ENCODE assay signal across 8 mouse cellular contexts in the genomic region with DNA sequence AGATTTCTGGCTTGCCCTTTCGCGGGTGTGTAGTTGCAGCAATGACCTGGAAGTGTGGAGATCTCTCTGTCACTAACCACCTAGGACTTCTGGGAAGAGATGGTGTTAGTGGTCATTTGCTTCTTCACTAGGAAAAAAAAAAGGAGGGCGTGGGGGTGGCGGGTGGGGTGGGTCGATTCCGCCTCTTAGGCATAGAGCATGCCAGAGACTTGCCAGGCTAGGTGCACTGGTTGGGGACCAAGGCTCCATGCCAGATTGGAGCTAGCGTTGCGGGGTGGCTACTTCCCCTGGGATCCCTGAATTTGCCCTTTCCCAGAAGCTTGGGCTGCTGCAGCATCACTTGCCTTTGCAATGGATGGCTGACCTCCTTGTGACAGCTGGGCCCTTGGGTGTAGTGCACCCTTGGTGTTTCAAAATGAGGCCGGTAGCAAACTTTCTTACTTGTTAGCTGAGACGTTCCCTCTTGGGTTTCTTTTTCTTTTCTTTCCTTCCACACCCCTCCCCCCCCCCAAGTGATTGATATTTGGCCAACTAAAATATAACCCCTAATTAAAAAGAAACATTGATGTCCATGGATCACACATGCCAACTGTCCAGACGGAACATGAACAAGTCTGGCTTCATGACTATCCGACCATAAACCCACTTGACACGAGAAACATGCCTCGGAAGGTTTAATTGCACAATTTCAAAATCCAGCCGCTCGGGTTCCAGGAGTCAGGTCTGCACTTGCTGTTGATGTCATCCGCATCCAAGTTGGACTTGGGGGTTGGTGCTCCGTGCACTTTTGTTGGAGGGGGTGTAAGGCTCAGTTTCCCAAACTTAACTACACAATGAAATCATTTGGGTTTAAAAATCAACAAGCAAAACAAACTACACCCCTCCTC. TPM values are rescaled to one million over a fixed set of nuclear protein-coding genes. Genes with fewer than 3 reads are reported as not detected.
A peak's percentile ranks its signal among the peaks of the same experiment; 100 is the strongest.
DNase-seq lines count a peak whose midpoint lies in the region; ATAC-seq and TF ChIP-seq lines count a peak whose summit lies in the region.

No protein-coding gene starts in this region.

- H3K9ac ChIP-seq in forebrain, embryonic 13.5 days = no peak overlapping the region; the same call in 1 of the 2 replicates
- peak overlapping the region; percentile 60 for H3K9ac ChIP-seq in midbrain, embryonic 16.5 days (ENCODE audit: low read depth, low read length)

- H3K27me3 ChIP-seq in forebrain, embryonic 13.5 days = peaks cover 47% of the 10 kb centered on the region
- H3K27me3 ChIP-seq in midbrain, embryonic 16.5 days (ENCODE audit: control insufficient read depth, insufficient read depth, low read depth, low read length) = peaks cover 29% of the 10 kb centered on the region

- H3K4me3 ChIP-seq in lung, adult 2 months (replicated peaks; ENCODE audit: extremely low read depth, low read depth, low read length) = peak overlapping the region; percentile 59
- H3K4me3 ChIP-seq in forebrain, embryonic 13.5 days = peak overlapping the region; percentile 54
- H3K4me3 ChIP-seq in midbrain, embryonic 16.5 days (ENCODE audit: low read depth, low read length) = peak overlapping the region; percentile 51

- no peaks in the 10 kb centered on the region for H3K4me1 ChIP-seq in lung, adult 2 months (ENCODE audit: control insufficient read depth, insufficient read depth, low read length)
- H3K4me1 ChIP-seq in forebrain, embryonic 13.5 days = peaks cover 15% of the 10 kb centered on the region
- peaks cover 7% of the 10 kb centered on the region; the same call in 1 of the 2 replicates for H3K4me1 ChIP-seq in midbrain, embryonic 16.5 days (ENCODE audit: control insufficient read depth, insufficient read depth, low read length)

- 20% methylated on average over 18 of the region's 18 CpGs for WGBS in lung, adult 2 months
- WGBS in forebrain, embryonic 13.5 days = 42% methylated on average over 18 of the region's 18 CpGs
- WGBS in midbrain, embryonic 16.5 days = 37% methylated on average over 18 of the region's 18 CpGs

- H3K9me3 ChIP-seq in forebrain, embryonic 13.5 days (replicated peaks) = no peaks in the 10 kb centered on the region
- H3K9me3 ChIP-seq in midbrain, embryonic 16.5 days (replicated peaks; ENCODE audit: control insufficient read depth, low read length, poor library complexity, severe bottlenecking) = no peaks in the 10 kb centered on the region

- H3K27ac ChIP-seq in forebrain, embryonic 13.5 days = no peak overlapping the region
- no peak overlapping the region for H3K27ac ChIP-seq in midbrain, embryonic 16.5 days (ENCODE audit: low read length)

- H3K4me2 ChIP-seq in forebrain, embryonic 13.5 days = peak overlapping the region; percentile 96
- H3K4me2 ChIP-seq in midbrain, embryonic 16.5 days (ENCODE audit: low read length) = peak overlapping the region; percentile 97

- no peak for TF ChIP-seq POLR2A in lung, adult 2 months (IDR thresholded peaks at IDR 0.05; ENCODE audit: borderline replicate concordance, extremely low read depth, low read depth, low read length)

- no peak for ATAC-seq in forebrain, embryonic 13.5 days
- ATAC-seq in midbrain, embryonic 16.5 days = no peak

- H3K36me3 ChIP-seq in forebrain, embryonic 13.5 days (ENCODE audit: poor library complexity, severe bottlenecking) = no peaks in the 10 kb centered on the region
- no peaks in the 10 kb centered on the region for H3K36me3 ChIP-seq in midbrain, embryonic 16.5 days (ENCODE audit: control insufficient read depth, insufficient read depth, low read length)

- TF ChIP-seq CTCF in lung, adult 2 months (IDR thresholded peaks at IDR 0.05; ENCODE audit: insufficient read depth, low read length) = no peak

- DNase-seq in lung, adult 2 months = no peak
- DNase-seq in lung, postnatal 14 days = no peak
- DNase-seq in kidney, postnatal 10 days = peak; percentile 29
- no peak for DNase-seq in B cell, adult 2 months
- no peak for DNase-seq in left cerebral cortex, adult 18-20 months (ENCODE audit: low spot score in 2 of 2)
- DNase-seq in frontal cortex, adult 2 months (ENCODE audit: extremely low spot score in 1 of 2, low spot score in 1 of 2) = no peak

RNA-seq across cellular contexts. Expression of a gene that starts 1.4 kb away (rescaled TPM):
- polyA plus RNA-seq in lung, adult 2 months (2012; rRNA removed) = 25.7 and 34.7 TPM in 2 replicates
- 1.2 and 1.3 TPM in 2 replicates for polyA plus RNA-seq in forebrain, embryonic 13.5 days (2015; fragmentation: Nextera tagmentation; extraction: Ambion mirVana)
- polyA plus RNA-seq in midbrain, embryonic 16.5 days (2015; fragmentation: Nextera tagmentation; extraction: Ambion mirVana) = 4.0 and 8.3 TPM in 2 replicates
- 10 to 100 TPM in 1 of 2 experiments, 1 to 10 TPM in 1; 10.0 to 14.6 TPM for total RNA-seq in left cerebral cortex, adult 18-20 months (2021)
- 4.7 and 5.4 TPM in 2 replicates for polyA plus RNA-seq in frontal cortex, adult 2 months (2012; rRNA removed)
